Mouse (Mus musculus) MEL (cell line): ENCODE measurements around the gene Serping1. TPM values are rescaled to one million over a fixed set of nuclear protein-coding genes. Genes with fewer than 3 reads are reported as not detected.
"Not testable (repeated sequence)": the region's sequence is repeated elsewhere in the genome, so short reads cannot be mapped to it uniquely, and the experiment has no call there.

Experiments used
- DNase-seq: peaks from one replicate; pipeline ENCODE4 v3.0.0; 2011; ENCODE audit warnings: low read depth, low spot score
- H3K27ac ChIP-seq: 2 replicates; pipeline ENCODE4 v1.5.1; 2012; ENCODE audit warnings: low read depth, mild to moderate bottlenecking, control low read depth, low read length, moderate library complexity; ENCODE audit not compliant: control insufficient read depth
- H3K27me3 ChIP-seq, 2 experiments: fragments of 150-350 bp in 1 of 2; sonication (generic) in 1 of 2; 2 replicates each; pipeline ENCODE4 v1.6.1; 2012; ENCODE audit warnings: low read length in 2 of 2, mild to moderate bottlenecking in 2 of 2, improper control_type of control experiment in 1 of 2, moderate library complexity in 1 of 2; ENCODE audit not compliant: insufficient read depth in 2 of 2, control insufficient read depth in 1 of 2
- H3K36me3 ChIP-seq, 2 experiments: 2 replicates each; pipeline ENCODE4 v1.6.1; 2012 to 2014; ENCODE audit warnings: low read length in 2 of 2, improper control_type of control experiment in 1 of 2, inconsistent platforms in 1 of 2, mild to moderate bottlenecking in 1 of 2; ENCODE audit not compliant: insufficient read depth in 2 of 2, control insufficient read depth in 1 of 2
- H3K4me1 ChIP-seq, 2 experiments: fragments of 150-350 bp in 1 of 2; sonication (generic) in 1 of 2; 2 replicates each; pipeline ENCODE4 v1.6.1; 2012; ENCODE audit warnings: low read length in 2 of 2, improper control_type of control experiment in 1 of 2, mild to moderate bottlenecking in 1 of 2; ENCODE audit not compliant: insufficient read depth in 2 of 2, control insufficient read depth in 1 of 2
- H3K4me3 ChIP-seq, 2 experiments: fragments of 150-350 bp in 1 of 2; sonication (generic) in 1 of 2; 2 replicates each; pipeline ENCODE4 v1.5.1; 2012; ENCODE audit warnings: low read depth in 2 of 2, low read length in 2 of 2, mild to moderate bottlenecking in 2 of 2, moderate library complexity in 2 of 2, control low read depth in 1 of 2, improper control_type of control experiment in 1 of 2; ENCODE audit not compliant: control insufficient read depth in 1 of 2, insufficient read depth in 1 of 2
- H3K79me2 ChIP-seq: 2 replicates; pipeline ENCODE4 v1.6.1; 2012; ENCODE audit warnings: mild to moderate bottlenecking, low read length, moderate library complexity; ENCODE audit not compliant: control insufficient read depth, poor library complexity, insufficient read depth
- H3K9ac ChIP-seq: 2 replicates; pipeline ENCODE4 v1.6.1; 2012; ENCODE audit warnings: low read depth, mild to moderate bottlenecking, control low read depth, low read length, moderate library complexity; ENCODE audit not compliant: control insufficient read depth, poor library complexity, severe bottlenecking
- H3K9me3 ChIP-seq: fragments of 150-350 bp; sonication (generic); replicated peaks from 2 replicates; pipeline ENCODE4 v1.6.1; 2012; ENCODE audit warnings: mild to moderate bottlenecking, low read length, improper control_type of control experiment, moderate library complexity; ENCODE audit not compliant: insufficient read depth
- CHD1 ChIP-seq: IDR thresholded peaks from 2 replicates; pipeline ENCODE4 v1.6.1; 2012; ENCODE audit warnings: low read depth, mild to moderate bottlenecking, inconsistent platforms, low read length, improper control_type of control experiment
- CHD2 ChIP-seq: IDR thresholded peaks from 2 replicates; pipeline ENCODE4 v1.6.1; 2011; ENCODE audit warnings: low read length, improper control_type of control experiment
- CTCF ChIP-seq, 3 experiments: IDR thresholded peaks in 2 of 3; conservative IDR thresholded peaks in 1 of 3; 2 replicates each; pipeline ENCODE4 v1.5.1; 2011 to 2012; ENCODE audit warnings: low read length in 3 of 3, low read depth in 2 of 3, mild to moderate bottlenecking in 2 of 3, improper control_type of control experiment in 1 of 3, inconsistent platforms in 1 of 3, mixed read lengths in 1 of 3, moderate library complexity in 1 of 3; ENCODE audit not compliant: control insufficient read depth in 1 of 3, insufficient read depth in 1 of 3, poor library complexity in 1 of 3, severe bottlenecking in 1 of 3
- E2F4 ChIP-seq: IDR thresholded peaks from 2 replicates; pipeline ENCODE4 v1.6.1; 2011; ENCODE audit warnings: low read depth, low read length, improper control_type of control experiment, borderline replicate concordance
- ELF1 ChIP-seq: IDR thresholded peaks from 2 replicates; pipeline ENCODE4 v1.6.1; 2014; ENCODE audit warnings: low read depth, mild to moderate bottlenecking, inconsistent platforms, low read length, improper control_type of control experiment, moderate library complexity
- ETS1 ChIP-seq: IDR thresholded peaks from 2 replicates; pipeline ENCODE4 v1.6.1; 2012; ENCODE audit warnings: low read depth, mild to moderate bottlenecking, inconsistent platforms, low read length, improper control_type of control experiment, moderate library complexity
- JUND ChIP-seq: IDR thresholded peaks from 2 replicates; pipeline ENCODE4 v1.6.1; 2011; ENCODE audit warnings: low read depth, mild to moderate bottlenecking, improper control_type of control experiment, low read length
- MAFK ChIP-seq: IDR thresholded peaks from 2 replicates; pipeline ENCODE4 v1.6.1; 2011; ENCODE audit warnings: low read depth, mild to moderate bottlenecking, low read length, improper control_type of control experiment, borderline replicate concordance
- MAX ChIP-seq: IDR thresholded peaks from 2 replicates; pipeline ENCODE4 v1.6.1; 2011; ENCODE audit warnings: low read length, improper control_type of control experiment
- MEF2A ChIP-seq: IDR thresholded peaks from 2 replicates; pipeline ENCODE4 v1.6.1; 2014; ENCODE audit warnings: low read depth, mild to moderate bottlenecking, inconsistent platforms, low read length, improper control_type of control experiment; ENCODE audit not compliant: poor library complexity, insufficient replicate concordance, severe bottlenecking; ENCODE audit errors: extremely low read depth
- MXI1 ChIP-seq: IDR thresholded peaks from 2 replicates; pipeline ENCODE4 v1.6.1; 2011; ENCODE audit warnings: mild to moderate bottlenecking, low read depth, low read length, improper control_type of control experiment
- MYC ChIP-seq: IDR thresholded peaks from 2 replicates; pipeline ENCODE4 v1.6.1; 2011; ENCODE audit warnings: low read depth, mild to moderate bottlenecking, low read length, improper control_type of control experiment, moderate library complexity
- NELFE ChIP-seq: IDR thresholded peaks from 2 replicates; pipeline ENCODE4 v1.6.1; 2011; ENCODE audit warnings: low read depth, low read length, improper control_type of control experiment
- NRF1 ChIP-seq: IDR thresholded peaks from 2 replicates; pipeline ENCODE4 v1.6.1; 2014; ENCODE audit warnings: low read depth, mild to moderate bottlenecking, inconsistent platforms, low read length, improper control_type of control experiment, moderate library complexity; ENCODE audit not compliant: poor library complexity, insufficient read depth, severe bottlenecking
- RAD21 ChIP-seq: IDR thresholded peaks from 2 replicates; pipeline ENCODE4 v1.6.1; 2011; ENCODE audit warnings: mild to moderate bottlenecking, low read depth, low read length, improper control_type of control experiment
- RCOR1 ChIP-seq: IDR thresholded peaks from 2 replicates; pipeline ENCODE4 v1.6.1; 2012; ENCODE audit warnings: low read depth, mild to moderate bottlenecking, inconsistent platforms, low read length, improper control_type of control experiment
- SIN3A ChIP-seq: IDR thresholded peaks from 2 replicates; pipeline ENCODE4 v1.6.1; 2012; ENCODE audit warnings: low read length, improper control_type of control experiment, inconsistent platforms
- SMC3 ChIP-seq: IDR thresholded peaks from 2 replicates; pipeline ENCODE4 v1.6.1; 2011; ENCODE audit warnings: low read depth, low read length, improper control_type of control experiment
- TAL1 ChIP-seq: IDR thresholded peaks from 2 replicates; pipeline ENCODE4 v1.6.1; 2012; ENCODE audit warnings: mild to moderate bottlenecking, inconsistent platforms, low read length, moderate library complexity, mixed read lengths
- TBP ChIP-seq: IDR thresholded peaks from 2 replicates; pipeline ENCODE4 v1.8.0; 2011; ENCODE audit warnings: low read depth, low read length, improper control_type of control experiment
- TCF12 ChIP-seq: IDR thresholded peaks from 2 replicates; pipeline ENCODE4 v1.6.1; 2014; ENCODE audit warnings: low read depth, mild to moderate bottlenecking, inconsistent platforms, low read length, improper control_type of control experiment, moderate library complexity
- USF2 ChIP-seq, 2 experiments: IDR thresholded peaks; 2 replicates each; pipeline ENCODE4 v1.6.1; 2011 to 2012; ENCODE audit warnings: improper control_type of control experiment in 2 of 2, low read length in 2 of 2, borderline replicate concordance in 1 of 2, inconsistent platforms in 1 of 2, low read depth in 1 of 2, mild to moderate bottlenecking in 1 of 2; ENCODE audit not compliant: insufficient read depth in 1 of 2
- ZNF384 ChIP-seq: IDR thresholded peaks from 2 replicates; pipeline ENCODE4 v1.6.1; 2012; ENCODE audit warnings: low read depth, mild to moderate bottlenecking, inconsistent platforms, low read length, improper control_type of control experiment
- polyA plus RNA-seq, 2 experiments: library from polyadenylated mRNA; stranded (reverse) in 1 of 2; unstranded in 1 of 2; fragments of >175 nt in 1 of 2; fragments of >200 nt in 1 of 2; gene quantifications; 2 replicates each; pipeline versions ENCODE4 v1.2.1 to v1.2.4; 2012; ENCODE audit warnings: low replicate concordance in 2 of 2, low read depth in 1 of 2; ENCODE audit not compliant: insufficient read length in 2 of 2, insufficient read depth in 1 of 2, missing spikeins in 1 of 2
- total RNA-seq: library from RNA; depleted of rRNA; stranded (reverse); fragments of 300-350 nt; gene quantifications from 2 replicates; pipeline ENCODE4 v1.2.3, GENCODE M21; 2012

Gene Serping1
- total and polyA plus RNA-seq, 3 experiments, result not detected

DNA sequence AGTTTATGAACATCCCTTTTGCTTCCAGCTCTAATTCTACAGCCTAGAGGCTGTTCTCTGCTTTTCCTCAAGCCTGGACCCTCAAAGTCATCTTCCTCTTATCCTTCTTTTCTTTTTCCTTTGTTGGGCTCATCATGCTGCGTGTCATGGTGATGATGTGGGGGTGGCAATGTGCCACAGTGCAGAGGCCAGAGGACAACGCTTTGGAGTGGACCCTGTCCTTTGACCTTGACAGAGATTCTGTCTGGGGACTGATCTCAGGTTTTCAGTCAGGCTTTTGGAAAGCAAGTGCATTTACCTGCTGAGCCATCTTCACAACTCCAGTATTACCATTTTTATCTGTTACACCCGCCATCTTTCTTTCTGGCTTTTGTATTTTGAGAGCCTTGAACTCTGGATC lies 44.0 kb downstream of the Serping1 start:
- no peaks in the 10 kb centered on the region for H3K27me3 ChIP-seq
- H3K79me2 ChIP-seq, result peaks cover 8% of the 10 kb centered on the region
- peaks cover 3 to 11% of the 10 kb centered on the region in 2 experiments for H3K4me1 ChIP-seq
- peaks cover 0 to under 1% of the 10 kb centered on the region in 2 experiments; a peak in 1 of 4 replicates for H3K36me3 ChIP-seq
- no peak for DNase-seq
- TF ChIP-seq SMC3 (no peak), ELF1 (no peak), SIN3A (no peak), TBP (no peak)
- no peak overlapping the region for H3K27ac ChIP-seq
- no peak overlapping the region for H3K9ac ChIP-seq
- H3K9me3 ChIP-seq, result no peaks in the 10 kb centered on the region
- H3K4me3 ChIP-seq, result no peak overlapping the region

DNA sequence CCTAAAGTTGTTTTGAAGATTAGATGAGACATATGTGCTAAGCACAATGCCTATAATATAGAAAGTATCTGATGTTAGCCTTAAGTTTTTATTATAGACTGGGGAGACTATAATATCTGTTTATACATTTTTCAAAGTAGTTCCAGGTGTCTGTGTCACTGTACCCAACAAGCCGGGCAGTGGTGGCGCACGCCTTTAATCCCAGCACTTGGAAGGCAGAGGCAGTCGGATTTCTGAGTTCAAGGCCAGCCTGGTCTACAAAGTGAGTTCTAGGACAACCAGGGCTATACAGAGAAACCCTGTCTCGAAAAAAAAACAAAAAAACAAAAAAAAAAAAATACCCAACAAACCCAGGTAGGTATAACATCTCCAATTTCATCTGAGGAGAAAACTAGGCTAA lies 47.1 kb downstream of the Serping1 start:
- not testable (repeated sequence) for H3K9ac ChIP-seq, H3K27me3 ChIP-seq, H3K27ac ChIP-seq, H3K9me3 ChIP-seq, DNase-seq
- Histone ChIP-seq H3K79me2 (peaks cover 27% of the 10 kb centered on the region), H3K4me3 (peak overlapping the region in 1 of 2 experiments; percentile 52; a peak in 2 of 4 replicates), H3K4me1 (peaks cover 3 to 10% of the 10 kb centered on the region in 2 experiments), H3K36me3 (peaks cover 5 to 20% of the 10 kb centered on the region in 2 experiments; a peak in 3 of 4 replicates)

DNA sequence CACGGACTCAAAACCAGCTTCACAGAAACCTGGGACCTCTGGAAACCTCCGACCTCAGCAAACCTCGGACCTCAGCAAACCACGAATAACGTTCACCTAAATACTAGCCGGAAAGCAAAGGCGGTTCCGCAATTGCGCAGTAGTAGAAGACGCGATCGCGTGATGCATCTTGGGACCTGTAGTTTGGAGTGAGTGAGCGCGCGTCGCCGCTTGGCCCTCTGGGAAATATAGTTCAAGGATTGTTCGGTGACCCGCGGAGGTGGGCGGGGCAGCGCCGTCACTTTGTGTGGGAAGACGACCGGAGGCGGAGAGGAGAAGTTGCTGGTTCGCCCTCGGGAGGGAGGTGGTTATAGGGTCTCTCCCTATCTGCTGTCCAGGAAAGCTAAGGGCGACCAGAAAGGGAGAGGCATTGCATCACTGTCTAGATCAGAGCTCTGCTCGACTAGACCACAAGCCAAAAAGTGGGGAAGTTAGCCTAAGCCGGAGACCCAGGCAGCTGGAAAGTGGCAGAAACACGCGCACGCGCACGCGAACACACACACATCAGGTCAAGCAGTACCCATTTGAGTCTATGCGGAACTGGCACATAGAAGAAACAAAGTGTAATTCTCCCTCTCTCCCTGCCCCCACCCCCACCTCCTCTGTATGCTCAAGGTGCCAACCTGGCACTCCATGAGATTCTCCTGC lies 47.9 kb downstream of the Serping1 start, which contains the start of gene Clp1:
Gene Clp1, minus strand, starts transcription at position 179 of the 687 bp plus-strand sequence.
- H3K9ac ChIP-seq, result peak within 1 kb of the TSS; percentile 88
- peak within 1 kb of the TSS; percentile 87 for H3K27ac ChIP-seq
- peak; percentile 87 for TF ChIP-seq MXI1
- no peak for TF ChIP-seq RAD21
- TF ChIP-seq E2F4, result no peak
- peak; percentile 100 for TF ChIP-seq ELF1
- TF ChIP-seq ETS1, result peak; percentile 53; the same call in 1 of the 2 replicates
- TF ChIP-seq CHD1, result no peak
- no peak for TF ChIP-seq JUND
- TF ChIP-seq MEF2A, result no peak
- no peak for TF ChIP-seq CTCF (IDR thresholded peaks at IDR 0.05 in 2 of 3, conservative IDR thresholded peaks at IDR 0.05 in 1 of 3; ENCODE audit: control insufficient read depth in 1 of 3, insufficient read depth in 1 of 3, low read depth in 2 of 3, low read length in 3 of 3, poor library complexity in 1 of 3, severe bottlenecking in 1 of 3)
- peak; percentile 93 for TF ChIP-seq NELFE
- TF ChIP-seq TCF12, result peak; percentile 58; the same call in 1 of the 2 replicates
- TF ChIP-seq NRF1, result peak; percentile 79
- no peak for TF ChIP-seq RCOR1
- TF ChIP-seq MYC, result no peak
- TF ChIP-seq USF2 (IDR thresholded peaks at IDR 0.05; ENCODE audit: borderline replicate concordance in 1 of 2, insufficient read depth in 1 of 2, low read depth in 1 of 2, low read length in 2 of 2), result no peak
- TF ChIP-seq MAX, result 0 out of 2 replicates have a peak, but pooled peaks have one; percentile 26
- no peak for TF ChIP-seq SMC3
- TF ChIP-seq MAFK, result no peak; the same call in 1 of the 2 replicates
- no peak for TF ChIP-seq TAL1
- peak; percentile 86 for TF ChIP-seq CHD2
- TF ChIP-seq TBP, result peak; percentile 91
- TF ChIP-seq SIN3A, result peak; percentile 99
- TF ChIP-seq ZNF384, result no peak

More for the DNA sequence above, 47.9 kb downstream of the Serping1 start, which contains the start of gene Clp1:
- H3K27me3 ChIP-seq, result no peaks in the 10 kb centered on the region
- H3K79me2 ChIP-seq, result peaks cover 27% of the 10 kb centered on the region
- H3K36me3 ChIP-seq, result peaks cover 5 to 24% of the 10 kb centered on the region in 2 experiments; a peak in 3 of 4 replicates
- no peaks in the 10 kb centered on the region for H3K9me3 ChIP-seq
- DNase-seq, result peak; percentile 99
- peaks cover 3 to 10% of the 10 kb centered on the region in 2 experiments for H3K4me1 ChIP-seq
- peak within 1 kb of the TSS; percentile 83 to 92 for H3K4me3 ChIP-seq
